Mouse (Mus musculus) myocyte (in vitro differentiated cells): ENCODE data around the gene Prx.

Experiments used
- CEBPB ChIP-seq: IDR thresholded peaks from 2 replicates; pipeline ENCODE4 v1.6.1; 2011; ENCODE audit warnings: mild to moderate bottlenecking, moderate library complexity; ENCODE audit not compliant: poor library complexity, insufficient read depth, severe bottlenecking
- E2F4 ChIP-seq: IDR thresholded peaks from one replicate; pipeline ENCODE4 v1.6.1; 2011; ENCODE audit warnings: mild to moderate bottlenecking, control low read depth, moderate library complexity; ENCODE audit not compliant: insufficient read depth
- MAX ChIP-seq: IDR thresholded peaks from one replicate; pipeline ENCODE4 v1.6.1; 2011; ENCODE audit warnings: low read depth, mild to moderate bottlenecking, control low read depth
- MYOD1 ChIP-seq, 3 experiments: IDR thresholded peaks; one replicate each; pipeline ENCODE4 v1.6.1; 2011; ENCODE audit warnings: control low read depth in 2 of 3, low read depth in 2 of 3, mild to moderate bottlenecking in 2 of 3, moderate library complexity in 1 of 3; ENCODE audit not compliant: insufficient read length in 2 of 3, control insufficient read depth in 1 of 3
- POLR2A ChIP-seq: IDR thresholded peaks from one replicate; pipeline ENCODE4 v1.6.1; 2011; ENCODE audit warnings: low read depth, mild to moderate bottlenecking, control low read depth, moderate library complexity; ENCODE audit not compliant: insufficient read length
- POLR2AphosphoS2 ChIP-seq: IDR thresholded peaks from one replicate; pipeline ENCODE4 v1.6.1; 2011; ENCODE audit warnings: low read depth, control low read depth; ENCODE audit not compliant: insufficient read length
- USF1 ChIP-seq: IDR thresholded peaks from one replicate; pipeline ENCODE4 v1.6.1; 2011; ENCODE audit warnings: low read depth, mild to moderate bottlenecking, control low read depth, moderate library complexity

GRCm38 (mm10) chr7:27514961-27515360 is 15.8 kb downstream of the Prx start:
- TF ChIP-seq USF1 (no peak), POLR2A (no peak), POLR2AphosphoS2 (no peak), CEBPB (no peak), MAX (no peak), MYOD1 (IDR thresholded peaks at IDR 0.05; ENCODE audit: control insufficient read depth in 1 of 3, insufficient read length in 2 of 3, low read depth in 2 of 3) (no peak), E2F4 (no peak)
